Mouse (Mus musculus) T-cell, adult 2 months (primary cell): ENCODE results near the gene 6430571L13Rik.
A peak's percentile ranks its signal among the peaks of the same experiment; 100 is the strongest.
"Not testable (repeated sequence)": the region's sequence is repeated elsewhere in the genome, so short reads cannot be mapped to it uniquely, and the experiment has no call there.

Experiments
- DNase-seq: peaks from one replicate; pipeline ENCODE4 v3.0.0; 2022; ENCODE audit warnings: low spot score

6430571L13Rik gene

GRCm38 (mm10) chr9:107340267-107340859 is at the start of gene 6430571L13Rik:
TSS of gene 6430571L13Rik (plus strand) at chr9:107340602.
- DNase-seq: peak; percentile 72

- peak; percentile 75 for DNase-seq
Measured at GRCm38 (mm10) chr9:107290897-107291296, 49.5 kb upstream of the 6430571L13Rik start.

GRCm38 (mm10) chr9:107294249-107294648 is 46.2 kb upstream of the 6430571L13Rik start:
- DNase-seq: peak; percentile 68

GRCm38 (mm10) chr9:107295616-107296015 is 44.8 kb upstream of the 6430571L13Rik start:
- DNase-seq: peak; percentile 85

GRCm38 (mm10) chr9:107296016-107296040 is 44.6 kb upstream of the 6430571L13Rik start, which contains the start of gene Cish:
TSS of gene Cish (plus strand) at chr9:107296026.
- DNase-seq: no peak

- no peak for DNase-seq
Measured at GRCm38 (mm10) chr9:107296041-107296440, 44.4 kb upstream of the 6430571L13Rik start.

- DNase-seq: peak; percentile 74
Measured at GRCm38 (mm10) chr9:107296501-107296965, 43.9 kb upstream of the 6430571L13Rik start.

GRCm38 (mm10) chr9:107297059-107297458 is 43.3 kb upstream of the 6430571L13Rik start:
- DNase-seq: no peak

GRCm38 (mm10) chr9:107297658-107298057 is 42.7 kb upstream of the 6430571L13Rik start:
- no peak for DNase-seq

- no peak for DNase-seq
Measured at GRCm38 (mm10) chr9:107298059-107298780, 42.2 kb upstream of the 6430571L13Rik start.

- no peak for DNase-seq
Measured at GRCm38 (mm10) chr9:107298876-107299275, 41.5 kb upstream of the 6430571L13Rik start.

GRCm38 (mm10) chr9:107299783-107300182 is 40.6 kb upstream of the 6430571L13Rik start:
- no peak for DNase-seq

- DNase-seq: no peak
Measured at GRCm38 (mm10) chr9:107300224-107300973, 40.0 kb upstream of the 6430571L13Rik start.

GRCm38 (mm10) chr9:107301554-107302331 is 38.7 kb upstream of the 6430571L13Rik start:
- no peak for DNase-seq

- DNase-seq: no peak
Measured at GRCm38 (mm10) chr9:107302592-107302991, 37.8 kb upstream of the 6430571L13Rik start.

GRCm38 (mm10) chr9:107303121-107303820 is 37.1 kb upstream of the 6430571L13Rik start:
- DNase-seq: no peak

GRCm38 (mm10) chr9:107303900-107304299 is 36.5 kb upstream of the 6430571L13Rik start:
- DNase-seq: no peak

- DNase-seq: no peak
Measured at GRCm38 (mm10) chr9:107304383-107304782, 36.0 kb upstream of the 6430571L13Rik start.

GRCm38 (mm10) chr9:107305012-107305411 is 35.4 kb upstream of the 6430571L13Rik start:
- DNase-seq: no peak

- DNase-seq: peak; percentile 47
Measured at GRCm38 (mm10) chr9:107305601-107306542, 34.5 kb upstream of the 6430571L13Rik start.

GRCm38 (mm10) chr9:107306673-107307072 is 33.7 kb upstream of the 6430571L13Rik start:
- DNase-seq: not testable (repeated sequence)
